Mouse (Mus musculus): ENCODE measurements at regions not wholly inside any gene's neighbourhood (a gene's known extent, or its start where the extent isn't known, plus 50 kb on each side); places are given as distances from the start of the nearest gene placed in this dataset.

- DNase-seq (ENCODE audit: low spot score in 2 of 2), result no peak
Measured at GRCm38 (mm10) chr12:25160990-25161843, 64.3 kb upstream of the Id2 start.

- no peak for DNase-seq (ENCODE audit: low spot score in 2 of 2)
Measured at GRCm38 (mm10) chr12:25159091-25159490, 62.2 kb upstream of the Id2 start.

GRCm38 (mm10) chr12:25157238-25157637 is 60.3 kb upstream of the Id2 start:
- no peak for DNase-seq (ENCODE audit: low spot score in 2 of 2)

GRCm38 (mm10) chr12:25155396-25155795 is 58.5 kb upstream of the Id2 start:
- no peak for DNase-seq (ENCODE audit: low spot score in 2 of 2)

GRCm38 (mm10) chr12:25148099-25148498 is 51.2 kb upstream of the Id2 start:
- no peak for DNase-seq (ENCODE audit: low spot score in 2 of 2)
